Mouse (Mus musculus) ES-Bruce4 (cell line): Measurements from ENCODE around the gene Plekhm3.

Experiments
- CTCF ChIP-seq: IDR thresholded peaks from one replicate; pipeline ENCODE4 v1.8.1; 2011; ENCODE audit warnings: low read depth, low read length
- EP300 ChIP-seq: IDR thresholded peaks from 2 replicates; pipeline ENCODE4 v1.6.1; 2011; ENCODE audit warnings: low read depth, low read length; ENCODE audit not compliant: insufficient read depth
- POLR2A ChIP-seq: IDR thresholded peaks from one replicate; pipeline ENCODE4 v1.8.1; 2011; ENCODE audit warnings: low read length; ENCODE audit not compliant: insufficient read depth

GRCm38 (mm10) chr1:64956479-64956961 lies at the start of gene Plekhm3:
- TF ChIP-seq EP300: peak; percentile 51; the same call in 1 of the 2 replicates
- TF ChIP-seq POLR2A: no peak
- TF ChIP-seq CTCF: no peak
